Mouse (Mus musculus) myocyte (in vitro differentiated cells): Measurements from ENCODE around the gene St6galnac6. TPM values are rescaled to one million over a fixed set of nuclear protein-coding genes. Genes with fewer than 3 reads are reported as not detected.

ENCODE experiments used
- H3K27me3 ChIP-seq: one replicate; pipeline ENCODE4 v1.6.1; 2011; ENCODE audit not compliant: control insufficient read depth, insufficient read depth, insufficient read length
- H3K36me3 ChIP-seq: one replicate; pipeline ENCODE4 v1.6.1; 2011; ENCODE audit not compliant: control insufficient read depth, insufficient read depth
- H3K4me2 ChIP-seq: one replicate; pipeline ENCODE4 v1.6.1; 2011; ENCODE audit warnings: low read depth, control low read depth
- H3K4me3 ChIP-seq: one replicate; pipeline ENCODE4 v1.5.1; 2011; ENCODE audit warnings: mild to moderate bottlenecking, control low read depth, moderate library complexity
- H3K79me2 ChIP-seq: one replicate; pipeline ENCODE4 v1.6.1; 2011; ENCODE audit not compliant: control insufficient read depth, insufficient read depth
- H3ac ChIP-seq: one replicate; pipeline ENCODE4 v1.6.1; 2011; ENCODE audit not compliant: control insufficient read depth, insufficient read length
- CEBPB ChIP-seq: IDR thresholded peaks from 2 replicates; pipeline ENCODE4 v1.6.1; 2011; ENCODE audit warnings: mild to moderate bottlenecking, moderate library complexity; ENCODE audit not compliant: poor library complexity, insufficient read depth, severe bottlenecking
- E2F4 ChIP-seq: IDR thresholded peaks from one replicate; pipeline ENCODE4 v1.6.1; 2011; ENCODE audit warnings: mild to moderate bottlenecking, control low read depth, moderate library complexity; ENCODE audit not compliant: insufficient read depth
- MAX ChIP-seq: IDR thresholded peaks from one replicate; pipeline ENCODE4 v1.6.1; 2011; ENCODE audit warnings: low read depth, mild to moderate bottlenecking, control low read depth
- MYOD1 ChIP-seq, 3 experiments: IDR thresholded peaks; one replicate each; pipeline ENCODE4 v1.6.1; 2011; ENCODE audit warnings: control low read depth in 2 of 3, low read depth in 2 of 3, mild to moderate bottlenecking in 2 of 3, moderate library complexity in 1 of 3; ENCODE audit not compliant: insufficient read length in 2 of 3, control insufficient read depth in 1 of 3
- MYOG ChIP-seq, 3 experiments: IDR thresholded peaks; one replicate each; pipeline ENCODE4 v1.6.1; 2011; ENCODE audit warnings: control low read depth in 2 of 3, low read depth in 2 of 3, mild to moderate bottlenecking in 2 of 3; ENCODE audit not compliant: insufficient read length in 2 of 3, control insufficient read depth in 1 of 3, insufficient read depth in 1 of 3
- POLR2A ChIP-seq: IDR thresholded peaks from one replicate; pipeline ENCODE4 v1.6.1; 2011; ENCODE audit warnings: low read depth, mild to moderate bottlenecking, control low read depth, moderate library complexity; ENCODE audit not compliant: insufficient read length
- POLR2AphosphoS2 ChIP-seq: IDR thresholded peaks from one replicate; pipeline ENCODE4 v1.6.1; 2011; ENCODE audit warnings: low read depth, control low read depth; ENCODE audit not compliant: insufficient read length
- REST ChIP-seq: IDR thresholded peaks from one replicate; pipeline ENCODE4 v1.6.1; 2011; ENCODE audit warnings: mild to moderate bottlenecking, control low read depth, moderate library complexity; ENCODE audit not compliant: insufficient read depth, insufficient read length
- SRF ChIP-seq: IDR thresholded peaks from one replicate; pipeline ENCODE4 v1.6.1; 2011; ENCODE audit warnings: low read depth; ENCODE audit not compliant: control insufficient read depth, insufficient read length
- TCF12 ChIP-seq: IDR thresholded peaks from one replicate; pipeline ENCODE4 v1.6.1; 2011; ENCODE audit warnings: mild to moderate bottlenecking, control low read depth; ENCODE audit not compliant: poor library complexity, insufficient read depth, severe bottlenecking
- TCF3 ChIP-seq: IDR thresholded peaks from one replicate; pipeline ENCODE4 v1.6.1; 2011; ENCODE audit warnings: low read depth, control low read depth; ENCODE audit not compliant: insufficient read length
- USF1 ChIP-seq: IDR thresholded peaks from one replicate; pipeline ENCODE4 v1.6.1; 2011; ENCODE audit warnings: low read depth, mild to moderate bottlenecking, control low read depth, moderate library complexity
- polyA plus RNA-seq: library from polyadenylated mRNA; unstranded; fragments of >200 nt; fragmentation: generic; extraction: Trizol; gene quantifications from one replicate; pipeline ENCODE4 v1.2.1, GENCODE M21; 2012; ENCODE audit warnings: missing spikeins

St6galnac6 gene
- polyA plus RNA-seq, 1 experiment, result 48.7 TPM

DNA sequence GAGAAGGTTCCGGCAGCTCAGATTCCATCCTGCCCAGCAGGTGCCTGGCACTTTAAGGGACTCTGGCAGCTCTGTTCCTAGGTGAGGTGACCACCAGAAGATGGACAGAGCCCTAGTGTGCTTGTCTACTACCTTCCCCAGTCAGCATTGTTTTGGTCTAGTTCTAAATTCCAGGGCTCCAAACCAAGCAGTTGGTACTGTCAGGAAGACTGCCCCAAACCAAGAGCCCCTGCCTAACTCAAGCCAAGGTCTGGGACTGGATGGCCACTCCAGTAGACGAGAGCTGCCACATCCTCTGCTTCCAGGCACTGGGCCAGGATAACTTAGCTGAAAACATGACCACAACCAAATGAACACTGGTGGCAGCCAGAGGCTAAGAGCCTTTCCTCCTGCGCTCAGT lies 30.6 kb upstream of the St6galnac6 start:
- Histone ChIP-seq H3K36me3 (no peaks in the 10 kb centered on the region), H3K4me3 (no peak overlapping the region), H3K4me2 (no peak overlapping the region), H3K27me3 (no peaks in the 10 kb centered on the region), H3K79me2 (peaks cover 21% of the 10 kb centered on the region), H3ac (no peak overlapping the region)
- TF ChIP-seq MYOD1 (IDR thresholded peaks at IDR 0.05; ENCODE audit: control insufficient read depth in 1 of 3, insufficient read length in 2 of 3, low read depth in 2 of 3) (no peak), POLR2AphosphoS2 (no peak), CEBPB (no peak), TCF12 (no peak), REST (no peak), SRF (no peak), USF1 (no peak), MYOG (IDR thresholded peaks at IDR 0.05; ENCODE audit: control insufficient read depth in 1 of 3, insufficient read depth in 1 of 3, insufficient read length in 2 of 3, low read depth in 2 of 3) (no peak), POLR2A (no peak)

DNA sequence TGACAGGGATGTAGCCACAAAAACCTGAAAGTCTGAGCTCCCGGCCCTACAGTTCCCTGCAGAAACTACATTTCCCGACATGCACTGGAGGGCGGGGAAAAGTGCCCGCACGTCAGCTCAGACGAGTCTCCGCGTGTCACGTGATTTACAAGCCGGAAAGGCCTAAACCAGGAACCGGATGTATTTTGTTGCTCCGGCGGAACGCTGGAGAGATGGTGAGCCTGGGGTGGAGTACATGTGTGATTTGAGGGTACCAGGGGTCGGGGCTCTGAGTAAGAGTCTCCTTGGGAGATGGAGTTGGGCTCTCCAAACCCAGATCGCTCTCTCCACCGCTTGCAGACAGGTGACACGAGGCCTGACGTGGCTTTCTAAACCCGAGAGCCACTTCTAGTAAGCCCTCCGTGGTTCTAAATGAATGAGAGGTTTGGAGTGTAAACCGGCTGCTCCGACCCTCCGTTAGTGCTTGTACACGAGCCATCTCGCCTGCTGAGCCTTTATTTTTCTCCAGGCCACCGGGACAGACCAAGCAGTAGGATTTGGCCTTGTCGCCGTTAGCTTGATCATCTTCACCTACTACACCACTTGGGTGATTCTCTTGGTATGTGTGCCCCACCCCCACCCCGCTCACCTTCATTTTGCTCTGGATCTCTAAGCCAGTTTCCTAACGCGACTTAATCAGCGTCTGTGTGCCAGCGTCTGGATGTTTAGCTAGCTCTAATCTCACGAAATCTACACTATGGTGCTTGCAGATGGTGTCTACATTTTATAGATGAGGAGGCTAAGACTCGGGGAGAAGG lies 28.6 kb upstream of the St6galnac6 start, which contains the start of gene Dpm2:
Gene Dpm2 (plus strand): TSS at position 161 of the 797 bp plus-strand sequence.
- Histone ChIP-seq H3K4me2 (peak within 1 kb of the TSS; percentile 83), H3K27me3 (no peaks in the 10 kb centered on the region), H3ac (peak within 1 kb of the TSS; percentile 11), H3K79me2 (peaks cover 21% of the 10 kb centered on the region), H3K4me3 (peak within 1 kb of the TSS; percentile 84), H3K36me3 (no peaks in the 10 kb centered on the region)
- TF ChIP-seq MAX (no peak), CEBPB (no peak), E2F4 (no peak), SRF (peak; percentile 71), USF1 (peak; percentile 98), MYOD1 (IDR thresholded peaks at IDR 0.05; ENCODE audit: control insufficient read depth in 1 of 3, insufficient read length in 2 of 3, low read depth in 2 of 3) (no peak), POLR2A (peak; percentile 73), MYOG (IDR thresholded peaks at IDR 0.05; ENCODE audit: control insufficient read depth in 1 of 3, insufficient read depth in 1 of 3, insufficient read length in 2 of 3, low read depth in 2 of 3) (no peak), POLR2AphosphoS2 (peak; percentile 84), TCF3 (no peak), REST (no peak)

DNA sequence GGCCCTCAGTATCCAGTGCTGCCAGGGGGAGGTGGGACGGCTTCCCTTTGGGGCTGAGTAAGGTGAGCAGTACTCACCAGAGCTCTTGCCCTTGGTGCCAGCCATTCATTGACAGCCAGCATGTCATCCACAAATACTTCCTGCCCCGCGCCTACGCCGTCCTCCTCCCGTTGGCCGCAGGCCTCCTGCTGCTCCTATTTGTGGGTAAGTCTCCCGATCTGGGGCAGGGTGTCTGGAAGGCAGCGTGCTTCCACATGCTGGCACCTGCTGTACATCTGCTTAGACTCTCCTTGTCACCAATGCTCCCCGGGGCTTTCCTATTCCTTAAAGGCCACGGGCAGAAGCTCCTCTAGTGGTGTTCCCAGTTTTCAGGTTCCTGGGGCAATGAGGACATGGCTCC lies 27.3 kb upstream of the St6galnac6 start:
- H3K79me2 ChIP-seq, result peaks cover 21% of the 10 kb centered on the region
- H3K4me3 ChIP-seq, result peak overlapping the region; percentile 84
- H3K36me3 ChIP-seq, result no peaks in the 10 kb centered on the region
- peak overlapping the region; percentile 83 for H3K4me2 ChIP-seq
- TF ChIP-seq POLR2AphosphoS2, result no peak
- TF ChIP-seq POLR2A, result no peak
- no peak for TF ChIP-seq TCF12
- no peak for TF ChIP-seq MAX
- TF ChIP-seq USF1, result no peak
- H3K27me3 ChIP-seq, result no peaks in the 10 kb centered on the region
- H3ac ChIP-seq, result no peak overlapping the region

DNA sequence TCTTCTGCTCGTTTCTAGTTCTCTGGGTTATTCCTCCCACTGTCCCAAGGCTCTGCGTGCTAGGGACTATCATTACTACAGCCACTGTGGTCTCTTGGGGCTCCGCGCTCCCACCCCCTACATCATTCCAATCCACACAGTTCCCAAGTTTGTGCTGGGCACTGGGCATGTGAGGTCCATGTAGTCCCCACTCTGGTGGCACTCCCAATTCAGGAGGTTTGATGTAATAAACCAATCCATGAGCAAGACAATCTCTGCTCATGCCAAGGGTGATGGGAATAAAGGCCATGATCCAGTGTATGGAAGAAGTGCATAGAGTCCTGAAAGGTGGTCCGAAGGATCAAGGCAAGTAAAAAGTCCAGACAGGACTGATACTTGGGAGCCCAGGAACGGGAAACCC lies 25.0 kb upstream of the St6galnac6 start, which contains the start of gene Pip5kl1:
Gene Pip5kl1 (plus strand): TSS at position 301 of the 400 bp plus-strand sequence.
- H3ac ChIP-seq, result no peak within 1 kb of the TSS
- TF ChIP-seq TCF12, result no peak
- no peak for TF ChIP-seq SRF
- peak; percentile 30 for TF ChIP-seq POLR2AphosphoS2
- TF ChIP-seq TCF3, result no peak
- no peak for TF ChIP-seq REST
- H3K4me3 ChIP-seq, result no peak within 1 kb of the TSS
- H3K36me3 ChIP-seq, result no peaks in the 10 kb centered on the region
- no peaks in the 10 kb centered on the region for H3K27me3 ChIP-seq
- H3K79me2 ChIP-seq, result peaks cover 21% of the 10 kb centered on the region
- H3K4me2 ChIP-seq, result peak within 1 kb of the TSS; percentile 4

DNA sequence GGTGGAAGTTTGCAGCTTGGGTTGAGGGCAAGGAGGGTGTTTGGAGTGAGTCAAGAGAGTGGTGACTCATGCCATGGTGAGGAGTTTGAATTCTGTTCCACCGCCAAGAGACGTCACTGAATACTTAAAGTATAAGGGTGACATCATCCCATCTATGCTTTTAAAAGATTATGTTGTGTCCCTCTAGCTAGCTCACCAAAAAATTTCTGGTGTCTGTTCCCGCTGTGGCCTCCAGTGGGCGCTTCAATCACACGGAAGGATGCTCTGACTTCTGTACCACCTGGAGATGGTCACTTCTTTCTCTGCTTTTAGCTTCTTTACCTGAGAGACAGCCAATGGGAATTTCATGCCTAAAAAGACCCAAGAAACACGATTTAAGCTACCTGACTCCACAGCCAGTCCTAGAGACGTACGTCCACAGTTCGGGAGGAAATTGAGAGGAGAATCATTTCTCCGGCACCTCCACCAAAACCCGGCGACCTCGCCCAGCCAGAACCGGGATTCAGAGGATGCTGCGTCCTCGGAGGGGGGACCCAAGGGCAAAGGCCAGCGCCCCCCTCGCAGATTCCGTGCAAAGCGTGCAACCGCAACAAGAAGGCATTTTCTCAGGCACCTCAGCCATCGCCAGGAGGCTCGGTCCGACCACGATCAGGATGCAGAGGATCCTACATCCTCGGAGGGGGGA lies 24.5 kb upstream of the St6galnac6 start:
- Histone ChIP-seq H3K4me2 (peak overlapping the region; percentile 4), H3K27me3 (no peaks in the 10 kb centered on the region), H3K79me2 (peaks cover 21% of the 10 kb centered on the region), H3ac (no peak overlapping the region), H3K4me3 (no peak overlapping the region), H3K36me3 (no peaks in the 10 kb centered on the region)
- TF ChIP-seq USF1 (no peak), MYOD1 (IDR thresholded peaks at IDR 0.05; ENCODE audit: control insufficient read depth in 1 of 3, insufficient read length in 2 of 3, low read depth in 2 of 3) (no peak), E2F4 (no peak), POLR2A (no peak), SRF (no peak), CEBPB (no peak), MYOG (IDR thresholded peaks at IDR 0.05; ENCODE audit: control insufficient read depth in 1 of 3, insufficient read depth in 1 of 3, insufficient read length in 2 of 3, low read depth in 2 of 3) (no peak), MAX (no peak), TCF3 (no peak), POLR2AphosphoS2 (no peak), TCF12 (no peak), REST (no peak)
